Mouse (Mus musculus): ENCODE measurements at regions not wholly inside any gene's neighbourhood (a gene's known extent, or its start where the extent isn't known, plus 50 kb on each side); places are given as distances from the start of the nearest gene placed in this dataset.

GRCm38 (mm10) chr3:102386091-102386490 lies 83.6 kb upstream of the Ngf start:
- Histone ChIP-seq H3K27ac (no peak overlapping the region), H3K4me3 (no peak overlapping the region), H3K4me1 (no peaks in the 10 kb centered on the region), H3K4me2 (no peak overlapping the region), H3K36me3 (no peaks in the 10 kb centered on the region), H3K9ac (no peak overlapping the region), H3K9me3 (no peaks in the 10 kb centered on the region), H3K27me3 (no peaks in the 10 kb centered on the region)
- ATAC-seq (ENCODE audit: borderline replicate concordance, extremely low read depth, low FRiP score, low TSS enrichment) = no peak
- 84% methylated on average over 4 of the region's 4 CpGs for WGBS

- Histone ChIP-seq H3K9me3 (no peaks in the 10 kb centered on the region), H3K27me3 (no peaks in the 10 kb centered on the region), H3K4me1 (no peaks in the 10 kb centered on the region), H3K27ac (no peak overlapping the region), H3K4me2 (no peak overlapping the region), H3K36me3 (no peaks in the 10 kb centered on the region), H3K4me3 (no peak overlapping the region), H3K9ac (no peak overlapping the region)
- ATAC-seq (ENCODE audit: borderline replicate concordance, extremely low read depth, low FRiP score, low TSS enrichment) = no peak
- 59% methylated on average over 2 of the region's 2 CpGs for WGBS
Observed at GRCm38 (mm10) chr3:102384596-102384995, 85.1 kb upstream of the Ngf start.

GRCm38 (mm10) chr3:102383671-102384070 lies 86.0 kb upstream of the Ngf start:
- Histone ChIP-seq H3K9me3 (no peaks in the 10 kb centered on the region), H3K27ac (no peak overlapping the region), H3K36me3 (no peaks in the 10 kb centered on the region), H3K4me1 (no peaks in the 10 kb centered on the region), H3K4me3 (no peak overlapping the region), H3K4me2 (no peak overlapping the region), H3K27me3 (no peaks in the 10 kb centered on the region), H3K9ac (no peak overlapping the region)
- no peak for ATAC-seq (ENCODE audit: borderline replicate concordance, extremely low read depth, low FRiP score, low TSS enrichment)
- WGBS = 28% methylated on average over 8 of the region's 8 CpGs

GRCm38 (mm10) chr3:102381683-102382082 lies 88.0 kb upstream of the Ngf start:
- H3K4me3 ChIP-seq = no peak overlapping the region

GRCm38 (mm10) chr3:102374381-102375060 lies 95.2 kb upstream of the Ngf start:
- Histone ChIP-seq H3K4me1 (no peaks in the 10 kb centered on the region), H3K4me2 (no peak overlapping the region), H3K27me3 (no peaks in the 10 kb centered on the region), H3K9me3 (no peaks in the 10 kb centered on the region), H3K4me3 (no peak overlapping the region), H3K27ac (no peak overlapping the region), H3K36me3 (no peaks in the 10 kb centered on the region), H3K9ac (no peak overlapping the region)
- WGBS = 68% methylated on average over 5 of the region's 5 CpGs
- ATAC-seq (ENCODE audit: borderline replicate concordance, extremely low read depth, low FRiP score, low TSS enrichment) = no peak

More at GRCm38 (mm10) chr3:102381683-102382082, 88.0 kb upstream of the Ngf start:
- no peak for ATAC-seq (ENCODE audit: borderline replicate concordance, extremely low read depth, low FRiP score, low TSS enrichment)
- no peak overlapping the region for H3K4me2 ChIP-seq
- whole genome bisulfite sequencing = 84% methylated on average over 10 of the region's 10 CpGs
- no peaks in the 10 kb centered on the region for H3K27me3 ChIP-seq
- no peaks in the 10 kb centered on the region for H3K36me3 ChIP-seq
- no peak overlapping the region for H3K9ac ChIP-seq
- no peak overlapping the region for H3K27ac ChIP-seq
- H3K4me1 ChIP-seq = no peaks in the 10 kb centered on the region
- H3K9me3 ChIP-seq = no peaks in the 10 kb centered on the region

GRCm38 (mm10) chr3:102372205-102372899 lies 97.4 kb upstream of the Ngf start:
- H3K4me2 ChIP-seq = no peak overlapping the region
- no peak overlapping the region for H3K4me3 ChIP-seq
- H3K27me3 ChIP-seq = no peaks in the 10 kb centered on the region
- no peaks in the 10 kb centered on the region for H3K9me3 ChIP-seq
- H3K9ac ChIP-seq = no peak overlapping the region
- no peak for ATAC-seq (ENCODE audit: borderline replicate concordance, extremely low read depth, low FRiP score, low TSS enrichment)
- H3K36me3 ChIP-seq = no peaks in the 10 kb centered on the region
- H3K27ac ChIP-seq = no peak overlapping the region
- H3K4me1 ChIP-seq = no peaks in the 10 kb centered on the region
- 67% methylated on average over 8 of the region's 8 CpGs for WGBS

GRCm38 (mm10) chr3:102366188-102366587 lies 103.5 kb upstream of the Ngf start:
- 41% methylated on average over 6 of the region's 6 CpGs for WGBS
- H3K27me3 ChIP-seq = no peaks in the 10 kb centered on the region
- H3K4me2 ChIP-seq = no peak overlapping the region
- H3K27ac ChIP-seq = no peak overlapping the region
- ATAC-seq (ENCODE audit: borderline replicate concordance, extremely low read depth, low FRiP score, low TSS enrichment) = no peak
- no peak overlapping the region for H3K4me3 ChIP-seq
- H3K36me3 ChIP-seq = no peaks in the 10 kb centered on the region
- H3K9me3 ChIP-seq = no peaks in the 10 kb centered on the region
- no peak overlapping the region for H3K9ac ChIP-seq
- H3K4me1 ChIP-seq = no peaks in the 10 kb centered on the region; the same call in 1 of the 2 replicates

GRCm38 (mm10) chr3:102364326-102364935 lies 105.3 kb upstream of the Ngf start:
- Histone ChIP-seq H3K9ac (no peak overlapping the region), H3K27me3 (no peaks in the 10 kb centered on the region), H3K4me2 (no peak overlapping the region), H3K4me3 (no peak overlapping the region), H3K27ac (no peak overlapping the region), H3K4me1 (no peaks in the 10 kb centered on the region; the same call in 1 of the 2 replicates), H3K36me3 (no peaks in the 10 kb centered on the region), H3K9me3 (no peaks in the 10 kb centered on the region)
- no peak for ATAC-seq (ENCODE audit: borderline replicate concordance, extremely low read depth, low FRiP score, low TSS enrichment)
- WGBS = 79% methylated on average over 5 of the region's 5 CpGs

- WGBS = 42% methylated on average over 9 of the region's 9 CpGs
- no peak overlapping the region for H3K9ac ChIP-seq
- no peak for ATAC-seq (ENCODE audit: borderline replicate concordance, extremely low read depth, low FRiP score, low TSS enrichment)
- H3K27ac ChIP-seq = no peak overlapping the region
- H3K4me1 ChIP-seq = no peaks in the 10 kb centered on the region; the same call in 1 of the 2 replicates
- H3K4me2 ChIP-seq = no peak overlapping the region
- no peak overlapping the region for H3K4me3 ChIP-seq
- no peaks in the 10 kb centered on the region for H3K27me3 ChIP-seq
- no peaks in the 10 kb centered on the region for H3K36me3 ChIP-seq
- no peaks in the 10 kb centered on the region for H3K9me3 ChIP-seq
Observed at GRCm38 (mm10) chr3:102360732-102361280, 108.9 kb upstream of the Ngf start.

GRCm38 (mm10) chr3:102358801-102359200 lies 110.9 kb upstream of the Ngf start:
- WGBS = 87% methylated on average over 4 of the region's 4 CpGs
- no peaks in the 10 kb centered on the region; the same call in 1 of the 2 replicates for H3K4me1 ChIP-seq
- H3K27ac ChIP-seq = no peak overlapping the region

GRCm38 (mm10) chr3:102357062-102357610 lies 112.6 kb upstream of the Ngf start:
- Histone ChIP-seq H3K27ac (no peak overlapping the region), H3K9me3 (no peaks in the 10 kb centered on the region), H3K36me3 (no peaks in the 10 kb centered on the region), H3K4me2 (no peak overlapping the region), H3K4me1 (no peaks in the 10 kb centered on the region; the same call in 1 of the 2 replicates), H3K4me3 (no peak overlapping the region), H3K27me3 (no peaks in the 10 kb centered on the region), H3K9ac (no peak overlapping the region)
- WGBS = 69% methylated on average over 7 of the region's 7 CpGs
- no peak for ATAC-seq (ENCODE audit: borderline replicate concordance, extremely low read depth, low FRiP score, low TSS enrichment)

More at GRCm38 (mm10) chr3:102358801-102359200, 110.9 kb upstream of the Ngf start:
- no peak overlapping the region for H3K9ac ChIP-seq
- no peaks in the 10 kb centered on the region for H3K27me3 ChIP-seq
- no peak overlapping the region for H3K4me2 ChIP-seq
- H3K9me3 ChIP-seq = no peaks in the 10 kb centered on the region
- ATAC-seq (ENCODE audit: borderline replicate concordance, extremely low read depth, low FRiP score, low TSS enrichment) = no peak
- H3K36me3 ChIP-seq = no peaks in the 10 kb centered on the region
- H3K4me3 ChIP-seq = no peak overlapping the region

Data from lung, embryonic 15.5 days (tissue).